Mouse (Mus musculus) naive thymus-derived CD4-positive, alpha-beta T cell, adult 5 months (primary cell): Measurements from ENCODE around the gene Plcb4. TPM values are rescaled to one million over a fixed set of nuclear protein-coding genes. Genes with fewer than 3 reads are reported as not detected.

ENCODE experiments used
- polyA plus RNA-seq: library from polyadenylated mRNA; unstranded; fragments of 100-300 nt; shearing (Covaris generic); gene quantifications from one replicate; pipeline ENCODE4 v1.2.1, GENCODE M21; 2017

The Plcb4 gene
- polyA plus RNA-seq, result 2.9 TPM

GRCm38 (mm10) chr2:135658486-135659390 lies at the start of gene Plcb4:
TSS of gene Plcb4 (plus strand) at chr2:135659011.

GRCm38 (mm10) chr2:136051688-136052289 lies 393.0 kb downstream of the Plcb4 start, which contains the start of gene Lamp5:
TSS of gene Lamp5 (plus strand) at chr2:136052239.

